Mouse (Mus musculus): ENCODE data around the gene Cblc. TPM values are rescaled to one million over a fixed set of nuclear protein-coding genes. Genes with fewer than 3 reads are reported as not detected.
A peak's percentile ranks its signal among the peaks of the same experiment; 100 is the strongest.

The Cblc gene
- 0.15 TPM for polyA plus RNA-seq (2021)

- ATAC-seq (peak; percentile 93), DNase-seq (ENCODE audit: low read depth, low spot score) (no peak)
- TF ChIP-seq CTCF (IDR thresholded peaks at IDR 0.05) = peak; percentile 95
- in situ Hi-C loops (cut with MboI; ENCODE audit: low pct_unique_long_range_greater_than_20kb) = no loop called here
- ChIA-PET POLR2A (interaction anchor here (0.7 kb wide), 1 partner anchor 49 kb away, joined by 3 read pairs; no protein-coding TSS in a partner anchor), CTCF (interaction anchor here (0.7 to 2.6 kb wide), 13 partner anchors 10 to 93 kb away, joined by 3 to 16 read pairs (median 4); partner anchors contain the start of gene Nectin2)
- no peaks in the 10 kb centered on the region for H3K27me3 ChIP-seq
Measured at GRCm38 (mm10) chr7:19796697-19797588, at the start of gene Cblc. Gene Cblc, minus strand, starts transcription at chr7:19796809.

GRCm38 (mm10) chr7:19844521-19845171, 48.0 kb upstream of the Cblc start:
- CTCF ChIA-PET = interaction anchor here (0.7 to 4.5 kb wide), 12 partner anchors 20 to 55 kb away, joined by 3 to 52 read pairs (median 5); partner anchors contain the start of gene Cblc
- H3K27me3 ChIP-seq = no peaks in the 10 kb centered on the region
- POLR2A ChIA-PET = interaction anchor here (1.9 kb wide), 1 partner anchor 30 kb away, joined by 9 read pairs; no protein-coding TSS in a partner anchor
- in situ Hi-C loops (cut with MboI; ENCODE audit: low pct_unique_long_range_greater_than_20kb) = loop anchor here (5.0 kb wide), 1 partner anchor 42 kb away; no protein-coding TSS in a partner anchor
- no peak for TF ChIP-seq CTCF (IDR thresholded peaks at IDR 0.05)
- no peak for ATAC-seq
- DNase-seq (ENCODE audit: low read depth, low spot score) = no peak

GRCm38 (mm10) chr7:19843561-19843960, 47.0 kb upstream of the Cblc start:
- no peak for DNase-seq (ENCODE audit: low read depth, low spot score)
- ATAC-seq = peak; percentile 83
- H3K27me3 ChIP-seq = no peaks in the 10 kb centered on the region
- peak; percentile 95 for TF ChIP-seq CTCF (IDR thresholded peaks at IDR 0.05)
- ChIA-PET CTCF (interaction anchor here (0.7 to 4.5 kb wide), 10 partner anchors 12 to 54 kb away, joined by 3 to 52 read pairs (median 5); no protein-coding TSS in a partner anchor), POLR2A (interaction anchor here (0.9 to 1.9 kb wide), 3 partner anchors 13 to 29 kb away, joined by 3 to 9 read pairs (median 5); partner anchors contain the start of gene Bcl3)
- in situ Hi-C loops (cut with MboI; ENCODE audit: low pct_unique_long_range_greater_than_20kb) = loop anchor here (5.0 kb wide), 1 partner anchor 41 kb away; no protein-coding TSS in a partner anchor

- in situ Hi-C loops (cut with MboI; ENCODE audit: low pct_unique_long_range_greater_than_20kb) = loop anchor here (5.0 kb wide), 1 partner anchor 41 kb away; no protein-coding TSS in a partner anchor
- no peak for TF ChIP-seq CTCF (IDR thresholded peaks at IDR 0.05)
- DNase-seq (ENCODE audit: low read depth, low spot score) = no peak
- ATAC-seq = no peak
- POLR2A ChIA-PET = interaction anchor here (0.8 to 1.2 kb wide), 3 partner anchors 13 to 21 kb away, joined by 3 to 5 read pairs (median 4); partner anchors contain the start of gene Bcl3
- H3K27me3 ChIP-seq = no peaks in the 10 kb centered on the region
- CTCF ChIA-PET = interaction anchor here (0.9 to 4.5 kb wide), 3 partner anchors 12 to 41 kb away, joined by 3 to 52 read pairs (median 3); no protein-coding TSS in a partner anchor
Measured at GRCm38 (mm10) chr7:19842885-19843504, 46.4 kb upstream of the Cblc start.

GRCm38 (mm10) chr7:19841686-19842413, 45.2 kb upstream of the Cblc start:
- ATAC-seq (no peak), DNase-seq (ENCODE audit: low read depth, low spot score) (no peak)
- in situ Hi-C loops (cut with MboI; ENCODE audit: low pct_unique_long_range_greater_than_20kb) = loop anchor here (5.0 kb wide), 1 partner anchor 40 kb away; no protein-coding TSS in a partner anchor
- ChIA-PET CTCF (no interaction called here), POLR2A (interaction anchor here (0.9 kb wide), 1 partner anchor 36 kb away, joined by 3 read pairs; no protein-coding TSS in a partner anchor)
- TF ChIP-seq CTCF (IDR thresholded peaks at IDR 0.05) = no peak
- no peaks in the 10 kb centered on the region for H3K27me3 ChIP-seq

- ChIA-PET CTCF (interaction anchor here (5.0 kb wide), 1 partner anchor 38 kb away, joined by 22 read pairs; no protein-coding TSS in a partner anchor), POLR2A (interaction anchor here (0.9 kb wide), 1 partner anchor 35 kb away, joined by 3 read pairs; no protein-coding TSS in a partner anchor)
- H3K27me3 ChIP-seq = no peaks in the 10 kb centered on the region
- in situ Hi-C loops (cut with MboI; ENCODE audit: low pct_unique_long_range_greater_than_20kb) = loop anchor here (5.0 kb wide), 1 partner anchor 39 kb away; no protein-coding TSS in a partner anchor
- TF ChIP-seq CTCF (IDR thresholded peaks at IDR 0.05) = no peak
- ATAC-seq = no peak
- DNase-seq (ENCODE audit: low read depth, low spot score) = no peak
Measured at GRCm38 (mm10) chr7:19840936-19841335, 44.3 kb upstream of the Cblc start.

- DNase-seq (ENCODE audit: low read depth, low spot score) (no peak), ATAC-seq (no peak)
- ChIA-PET CTCF (interaction anchor here (0.6 to 5.0 kb wide), 3 partner anchors 16 to 37 kb away, joined by 3 to 22 read pairs (median 3); no protein-coding TSS in a partner anchor), POLR2A (interaction anchor here (0.9 kb wide), 1 partner anchor 24 kb away, joined by 4 read pairs; no protein-coding TSS in a partner anchor)
- no peak for TF ChIP-seq CTCF (IDR thresholded peaks at IDR 0.05)
- no peaks in the 10 kb centered on the region for H3K27me3 ChIP-seq
- in situ Hi-C loops (cut with MboI; ENCODE audit: low pct_unique_long_range_greater_than_20kb) = loop anchor here (5.0 kb wide), 1 partner anchor 38 kb away; no protein-coding TSS in a partner anchor
Measured at GRCm38 (mm10) chr7:19840371-19840770, 43.8 kb upstream of the Cblc start.

- in situ Hi-C loops (cut with MboI; ENCODE audit: low pct_unique_long_range_greater_than_20kb) = no loop called here
- DNase-seq (ENCODE audit: low read depth, low spot score) (no peak), ATAC-seq (no peak)
- TF ChIP-seq CTCF (IDR thresholded peaks at IDR 0.05) = no peak
- ChIA-PET CTCF (interaction anchor here (5.0 kb wide), 1 partner anchor 34 kb away, joined by 22 read pairs; no protein-coding TSS in a partner anchor), POLR2A (interaction anchor here (0.6 kb wide), 1 partner anchor 38 kb away, joined by 4 read pairs; no protein-coding TSS in a partner anchor)
- H3K27me3 ChIP-seq = no peaks in the 10 kb centered on the region
Measured at GRCm38 (mm10) chr7:19836843-19837242, 40.2 kb upstream of the Cblc start.

- TF ChIP-seq CTCF (IDR thresholded peaks at IDR 0.05) = no peak
- CTCF ChIA-PET = no interaction called here
- POLR2A ChIA-PET = no interaction called here
- DNase-seq (ENCODE audit: low read depth, low spot score) = no peak
- no peaks in the 10 kb centered on the region for H3K27me3 ChIP-seq
- no peak for ATAC-seq
- in situ Hi-C loops (cut with MboI; ENCODE audit: low pct_unique_long_range_greater_than_20kb) = no loop called here
Measured at GRCm38 (mm10) chr7:19834055-19834454, 37.4 kb upstream of the Cblc start.

Data from Patski (cell line).